Mouse (Mus musculus) forebrain, embryonic 14.5 days (tissue): Measurements from ENCODE around the gene Nrn1. TPM values are rescaled to one million over a fixed set of nuclear protein-coding genes. Genes with fewer than 3 reads are reported as not detected.

Experiments used
- ATAC-seq: fragments of 200-750 bp; cut with Nextera tagmentation; 2 replicates; pipeline ENCODE4 v1.8.0; 2017; ENCODE audit warnings: mild to moderate bottlenecking, moderate library complexity
- DNase-seq: peaks from one replicate; pipeline ENCODE4 v3.0.0-alpha.2; 2015; ENCODE audit warnings: low spot score
- H3K27ac ChIP-seq: fragments of 300-500 bp; sonication (generic); 2 replicates; pipeline ENCODE4 v1.5.1; 2014; ENCODE audit warnings: low read depth, mild to moderate bottlenecking, control low read depth, low read length, moderate library complexity
- H3K27me3 ChIP-seq: fragments of 300-500 bp; sonication (generic); replicated peaks from 2 replicates; pipeline ENCODE4 v1.6.1; 2014; ENCODE audit warnings: low read length, control low read depth, mixed read lengths; ENCODE audit not compliant: control insufficient read depth, insufficient read depth
- H3K36me3 ChIP-seq: fragments of 300-500 bp; sonication (generic); 2 replicates; pipeline ENCODE4 v1.6.1; 2014; ENCODE audit warnings: low read length, control low read depth; ENCODE audit not compliant: control insufficient read depth, insufficient read depth
- H3K4me1 ChIP-seq: fragments of 300-500 bp; sonication (generic); 2 replicates; pipeline ENCODE4 v1.6.1; 2014; ENCODE audit warnings: antibody characterized with exemption, low read length, control low read depth; ENCODE audit not compliant: control insufficient read depth, insufficient read depth
- H3K4me2 ChIP-seq: fragments of 300-500 bp; sonication (generic); 2 replicates; pipeline ENCODE4 v1.6.1; 2014; ENCODE audit warnings: mild to moderate bottlenecking, control low read depth, low read length
- H3K4me3 ChIP-seq: fragments of 300-500 bp; sonication (generic); 2 replicates; pipeline ENCODE4 v1.5.1; 2014; ENCODE audit warnings: low read depth, low read length, control low read depth
- H3K9ac ChIP-seq: fragments of 300-500 bp; sonication (generic); 2 replicates; pipeline ENCODE4 v1.6.1; 2014; ENCODE audit warnings: mild to moderate bottlenecking, low read length, control low read depth, moderate library complexity
- H3K9me3 ChIP-seq: fragments of 300-500 bp; sonication (generic); replicated peaks from 2 replicates; pipeline ENCODE4 v1.6.1; 2016; ENCODE audit warnings: low read length, control low read depth, mixed read lengths; ENCODE audit not compliant: control insufficient read depth
- WGBS: fragments of 180-500 bp; shearing (Covaris S2); extraction: QIAGEN DNeasy Blood & Tissue Kit; methylation state at CpG from one replicate; pipeline ENCODE4 v1.1.7; 2014; 5-methylcytosine and 5-hydroxymethylcytosine counted together
- polyA plus RNA-seq: library from polyadenylated mRNA; unstranded; fragments of >200 nt; fragmentation: Nextera tagmentation; extraction: Ambion mirVana; gene quantifications from 2 replicates; pipeline ENCODE4 v1.2.1, GENCODE M21; 2014

The Nrn1 gene
- polyA plus RNA-seq, 1 experiment from 2014 or later = 56.5 TPM

- Histone ChIP-seq H3K4me3 (peak overlapping the region; percentile 49), H3K9ac (peak overlapping the region; percentile 82), H3K27me3 (peaks cover 31% of the 10 kb centered on the region), H3K4me2 (peak overlapping the region; percentile 70), H3K4me1 (no peaks in the 10 kb centered on the region), H3K27ac (peak overlapping the region; percentile 94), H3K9me3 (no peaks in the 10 kb centered on the region), H3K36me3 (no peaks in the 10 kb centered on the region)
- ATAC-seq (no peak), DNase-seq (peak; percentile 58)
- under 1% methylated on average over 10 of the region's 10 CpGs for WGBS
Observed at GRCm38 (mm10) chr13:36733566-36733965, 1.4 kb downstream of the Nrn1 start.

GRCm38 (mm10) chr13:36732891-36733490 is 1.9 kb downstream of the Nrn1 start:
- Histone ChIP-seq H3K4me1 (no peaks in the 10 kb centered on the region), H3K27me3 (peaks cover 31% of the 10 kb centered on the region), H3K4me2 (peak overlapping the region; percentile 70), H3K9me3 (no peaks in the 10 kb centered on the region), H3K36me3 (no peaks in the 10 kb centered on the region), H3K27ac (peak overlapping the region; percentile 94), H3K9ac (peak overlapping the region; percentile 82), H3K4me3 (peak overlapping the region; percentile 49)
- ATAC-seq = no peak
- WGBS = 4% methylated on average over 6 of the region's 6 CpGs
- DNase-seq = peak; percentile 34

GRCm38 (mm10) chr13:36731931-36732461 is 2.9 kb downstream of the Nrn1 start:
- no peaks in the 10 kb centered on the region for H3K36me3 ChIP-seq
- H3K9me3 ChIP-seq = no peaks in the 10 kb centered on the region
- H3K4me3 ChIP-seq = peak overlapping the region; percentile 49
- H3K27ac ChIP-seq = peak overlapping the region; percentile 90
- peak overlapping the region; percentile 70 for H3K4me2 ChIP-seq
- 0 out of 2 replicates have a peak, but pooled peaks cover 2% of the 10 kb centered on the region for H3K4me1 ChIP-seq
- ATAC-seq (no peak), DNase-seq (peak; percentile 72)
- peak overlapping the region; percentile 82 for H3K9ac ChIP-seq
- 1% methylated on average over 23 of the region's 23 CpGs for WGBS
- peaks cover 36% of the 10 kb centered on the region for H3K27me3 ChIP-seq

- peak overlapping the region; percentile 90 for H3K27ac ChIP-seq
- H3K27me3 ChIP-seq = peaks cover 36% of the 10 kb centered on the region
- peak overlapping the region; percentile 49 for H3K4me3 ChIP-seq
- 0 out of 2 replicates have a peak, but pooled peaks cover 2% of the 10 kb centered on the region for H3K4me1 ChIP-seq
- peak overlapping the region; percentile 70 for H3K4me2 ChIP-seq
- H3K9ac ChIP-seq = peak overlapping the region; percentile 82
- 2% methylated on average over 34 of the region's 34 CpGs for WGBS
- H3K9me3 ChIP-seq = no peaks in the 10 kb centered on the region
- DNase-seq = peak; percentile 68
- ATAC-seq = no peak
- H3K36me3 ChIP-seq = no peaks in the 10 kb centered on the region
Observed at GRCm38 (mm10) chr13:36731016-36731930, 3.7 kb downstream of the Nrn1 start.

- peak overlapping the region; percentile 82 for H3K9ac ChIP-seq
- H3K4me1 ChIP-seq = peaks cover 2% of the 10 kb centered on the region; the same call in 1 of the 2 replicates
- peak overlapping the region; percentile 49 for H3K4me3 ChIP-seq
- ATAC-seq (no peak), DNase-seq (no peak)
- peak overlapping the region; percentile 70 for H3K4me2 ChIP-seq
- WGBS = 14% methylated on average over 14 of the region's 14 CpGs
- H3K27me3 ChIP-seq = peaks cover 36% of the 10 kb centered on the region
- H3K9me3 ChIP-seq = no peaks in the 10 kb centered on the region
- peak overlapping the region; percentile 88 for H3K27ac ChIP-seq
- H3K36me3 ChIP-seq = no peaks in the 10 kb centered on the region
Observed at GRCm38 (mm10) chr13:36730341-36730761, 4.6 kb downstream of the Nrn1 start.

- peaks cover 6% of the 10 kb centered on the region; the same call in 1 of the 2 replicates for H3K4me1 ChIP-seq
- H3K9ac ChIP-seq = peak overlapping the region; percentile 82
- DNase-seq (no peak), ATAC-seq (no peak)
- H3K4me2 ChIP-seq = peak overlapping the region; percentile 70
- no peaks in the 10 kb centered on the region for H3K9me3 ChIP-seq
- WGBS = 5% methylated on average over 13 of the region's 13 CpGs
- H3K27me3 ChIP-seq = peaks cover 38% of the 10 kb centered on the region
- peak overlapping the region; percentile 49 for H3K4me3 ChIP-seq
- H3K36me3 ChIP-seq = no peaks in the 10 kb centered on the region
- H3K27ac ChIP-seq = peak overlapping the region; percentile 88
Observed at GRCm38 (mm10) chr13:36729731-36730340, 5.1 kb downstream of the Nrn1 start.

- 11% methylated on average over 5 of the region's 5 CpGs for WGBS
- Histone ChIP-seq H3K4me3 (peak overlapping the region; percentile 49), H3K9me3 (no peaks in the 10 kb centered on the region), H3K36me3 (no peaks in the 10 kb centered on the region), H3K9ac (peak overlapping the region; percentile 35; the same call in 1 of the 2 replicates), H3K27me3 (peaks cover 37% of the 10 kb centered on the region), H3K4me1 (peaks cover 10% of the 10 kb centered on the region; the same call in 1 of the 2 replicates), H3K4me2 (peak overlapping the region; percentile 70), H3K27ac (peak overlapping the region; percentile 98; the same call in 1 of the 2 replicates)
- no peak for DNase-seq
- ATAC-seq = no peak
Observed at GRCm38 (mm10) chr13:36728509-36728908, 6.4 kb downstream of the Nrn1 start.

- no peaks in the 10 kb centered on the region for H3K9me3 ChIP-seq
- peak overlapping the region; percentile 49 for H3K4me3 ChIP-seq
- DNase-seq (no peak), ATAC-seq (no peak; the same call in 1 of the 2 replicates)
- WGBS = 3% methylated on average over 23 of the region's 23 CpGs
- H3K27ac ChIP-seq = peak overlapping the region; percentile 98
- peaks cover 10% of the 10 kb centered on the region; the same call in 1 of the 2 replicates for H3K4me1 ChIP-seq
- H3K4me2 ChIP-seq = peak overlapping the region; percentile 70
- peaks cover 33% of the 10 kb centered on the region for H3K27me3 ChIP-seq
- no peaks in the 10 kb centered on the region for H3K36me3 ChIP-seq
- peak overlapping the region; percentile 56 for H3K9ac ChIP-seq
Observed at GRCm38 (mm10) chr13:36727779-36728470, 7.0 kb downstream of the Nrn1 start.
